Mouse (Mus musculus) layer of hippocampus, adult 2 months (tissue): Measurements from ENCODE around the gene Usp22. TPM values are rescaled to one million over a fixed set of nuclear protein-coding genes. Genes with fewer than 3 reads are reported as not detected.
"Not testable (repeated sequence)": the region's sequence is repeated elsewhere in the genome, so short reads cannot be mapped to it uniquely, and the experiment has no call there.

Source experiments
- DNase-seq, 2 experiments: peaks; one replicate each; pipeline ENCODE4 v3.0.0; 2022; ENCODE audit warnings: low spot score in 2 of 2
- H3K27ac ChIP-seq: fragments of 200-600 bp; 2 replicates; pipeline ENCODE4 v1.8.1; 2022
- H3K4me3 ChIP-seq: fragments of 200-600 bp; 2 replicates; pipeline ENCODE4 v1.8.1; 2022; ENCODE audit warnings: mild to moderate bottlenecking
- CTCF ChIP-seq: fragments of 200-600 bp; conservative IDR thresholded peaks from 2 replicates; pipeline ENCODE4 v1.8.1; 2022; ENCODE audit warnings: antibody characterized with exemption, mild to moderate bottlenecking, moderate library complexity
- total RNA-seq, 2 experiments: library from RNA; stranded (reverse); gene quantifications; 2 replicates each; pipeline ENCODE4 v1.2.3; 2021

Gene Usp22
- total RNA-seq, 2 experiments from 2014 or later = 216 to 235 TPM

- TF ChIP-seq CTCF = peak; percentile 62
- H3K27ac ChIP-seq = peak overlapping the region; percentile 49; the same call in 1 of the 2 replicates
- DNase-seq = no peak
- H3K4me3 ChIP-seq = peak overlapping the region; percentile 51
Observed at GRCm38 (mm10) chr11:61146645-61147299, 28.1 kb downstream of the Usp22 start.

GRCm38 (mm10) chr11:61145551-61145950 lies 29.3 kb downstream of the Usp22 start:
- no peak for DNase-seq
- no peak overlapping the region for H3K27ac ChIP-seq
- H3K4me3 ChIP-seq = no peak overlapping the region
- TF ChIP-seq CTCF = no peak

- no peak overlapping the region for H3K27ac ChIP-seq
- DNase-seq = no peak
- peak; percentile 65 for TF ChIP-seq CTCF
- no peak overlapping the region for H3K4me3 ChIP-seq
Observed at GRCm38 (mm10) chr11:61143564-61144469, 31.0 kb downstream of the Usp22 start.

GRCm38 (mm10) chr11:61142941-61143530 lies 31.8 kb downstream of the Usp22 start:
- TF ChIP-seq CTCF = no peak
- H3K27ac ChIP-seq = no peak overlapping the region
- DNase-seq = no peak
- H3K4me3 ChIP-seq = no peak overlapping the region; the same call in 1 of the 2 replicates

- no peak for TF ChIP-seq CTCF
- Histone ChIP-seq H3K27ac (no peak overlapping the region), H3K4me3 (no peak overlapping the region; the same call in 1 of the 2 replicates)
- DNase-seq = no peak
Observed at GRCm38 (mm10) chr11:61142262-61142661, 32.6 kb downstream of the Usp22 start.

- Histone ChIP-seq H3K4me3 (no peak overlapping the region), H3K27ac (no peak overlapping the region)
- no peak for TF ChIP-seq CTCF
- DNase-seq = no peak
Observed at GRCm38 (mm10) chr11:61141693-61142092, 33.2 kb downstream of the Usp22 start.

- DNase-seq = no peak
- no peak for TF ChIP-seq CTCF
- H3K4me3 ChIP-seq = no peak overlapping the region
- no peak overlapping the region for H3K27ac ChIP-seq
Observed at GRCm38 (mm10) chr11:61132943-61133342, 41.9 kb downstream of the Usp22 start.

GRCm38 (mm10) chr11:61130646-61131045 lies 44.2 kb downstream of the Usp22 start:
- not testable (repeated sequence) for H3K4me3 ChIP-seq, H3K27ac ChIP-seq, DNase-seq

- no peak for DNase-seq
- TF ChIP-seq CTCF = no peak
- Histone ChIP-seq H3K27ac (no peak overlapping the region), H3K4me3 (no peak overlapping the region)
Observed at GRCm38 (mm10) chr11:61129305-61129704, 45.5 kb downstream of the Usp22 start.

GRCm38 (mm10) chr11:61127421-61128055 lies 47.3 kb downstream of the Usp22 start:
- no peak for TF ChIP-seq CTCF
- DNase-seq = no peak
- H3K4me3 ChIP-seq = no peak overlapping the region
- no peak overlapping the region for H3K27ac ChIP-seq

GRCm38 (mm10) chr11:61126606-61127355 lies 48.1 kb downstream of the Usp22 start, which contains the start of gene Tnfrsf13b:
Tnfrsf13b (plus strand) TSS chr11:61126755.
- no peak for TF ChIP-seq CTCF
- Histone ChIP-seq H3K4me3 (no peak within 1 kb of the TSS), H3K27ac (no peak within 1 kb of the TSS)
- DNase-seq = no peak

- no peak overlapping the region for H3K4me3 ChIP-seq
- no peak overlapping the region for H3K27ac ChIP-seq
- no peak for TF ChIP-seq CTCF
- DNase-seq = no peak
Observed at GRCm38 (mm10) chr11:61125970-61126369, 48.9 kb downstream of the Usp22 start.
